Mouse (Mus musculus): ENCODE data around the gene Dcakd. TPM values are rescaled to one million over a fixed set of nuclear protein-coding genes. Genes with fewer than 3 reads are reported as not detected.

Dcakd gene
- total RNA-seq, 4 experiments from 2014 or later: 54.2 to 95.5 (median 77.9) TPM

GRCm38 (mm10) chr11:102945306-102946264, 82.5 kb downstream of the Dcakd start:
- DNase-seq (ENCODE audit: low spot score): no peak

Small RNA genes lying within 50 kb of the gene (microRNA-seq; reads per million reads assigned to microRNA genes)
- not detected for gene Mir6931

Other genes starting within 250 kb of the Dcakd start
- gene Gjc1, start 208.6 kb downstream of the Dcakd start, total RNA-seq (2022): 10 to 100 TPM; 13.9 to 25.4 (median 20.5) TPM
- gene Higd1b, start 192.5 kb downstream of the Dcakd start, total RNA-seq (2022): 10 to 100 TPM in 2 of 4 experiments, 1 to 10 TPM in 2; 6.3 to 15.9 (median 10.3) TPM
- 10 to 100 TPM; 33.4 to 37.9 (median 35.2) TPM for gene Eftud2, start 147.3 kb downstream of the Dcakd start, total RNA-seq (2022)
- under 1 TPM in 3 of 4 experiments, not detected in 1; 0.30 to 0.35 (median 0.34) TPM for gene Ccdc103, start 147.1 kb downstream of the Dcakd start, total RNA-seq (2022)
- gene Fam187a, start 143.2 kb downstream of the Dcakd start, total RNA-seq (2022): not detected
- gene Gfap, start 127.4 kb downstream of the Dcakd start, total RNA-seq (2022): under 1 TPM; 0.09 to 0.38 (median 0.27) TPM
- gene Kif18b, start 103.2 kb downstream of the Dcakd start, total RNA-seq (2022): under 1 TPM in 3 of 4 experiments, not detected in 1; 0.08 to 0.37 (median 0.13) TPM
- gene C1ql1, start 81.6 kb downstream of the Dcakd start, total RNA-seq (2022): not detected
- 10 to 100 TPM; 67.2 to 74.7 (median 70.0) TPM for gene Nmt1, start 143 bp downstream of the Dcakd start, total RNA-seq (2022)
- gene Plcd3, start 73.3 kb upstream of the Dcakd start, total RNA-seq (2022): 10 to 100 TPM; 10.7 to 19.1 (median 12.1) TPM
- gene Acbd4, start 73.3 kb upstream of the Dcakd start, total RNA-seq (2022): 10 to 100 TPM; 24.1 to 39.8 (median 32.0) TPM
- gene Hexim1, start 87.9 kb upstream of the Dcakd start, total RNA-seq (2022): 10 to 100 TPM; 15.9 to 18.6 (median 17.0) TPM
- gene Hexim2, start 104.1 kb upstream of the Dcakd start, total RNA-seq (2022): 1 to 10 TPM; 1.2 to 2.0 (median 1.9) TPM
- 10 to 100 TPM in 3 of 4 experiments, 1 to 10 TPM in 1; 9.3 to 20.1 (median 13.2) TPM for gene Fmnl1, start 142.8 kb upstream of the Dcakd start, total RNA-seq (2022)
- not detected for gene 1700023F06Rik, start 180.2 kb upstream of the Dcakd start, total RNA-seq (2022)
- not detected for gene Spata32, start 190.1 kb upstream of the Dcakd start, total RNA-seq (2022)
- 1 to 10 TPM; 2.7 to 3.9 (median 3.6) TPM for gene Map3k14, start 239.1 kb upstream of the Dcakd start, total RNA-seq (2022)